Mouse (Mus musculus): ENCODE data around the gene Unc13c. TPM values are rescaled to one million over a fixed set of nuclear protein-coding genes. Genes with fewer than 3 reads are reported as not detected.

Gene Unc13c
- polyA plus RNA-seq, 1 experiment = not detected

DNA sequence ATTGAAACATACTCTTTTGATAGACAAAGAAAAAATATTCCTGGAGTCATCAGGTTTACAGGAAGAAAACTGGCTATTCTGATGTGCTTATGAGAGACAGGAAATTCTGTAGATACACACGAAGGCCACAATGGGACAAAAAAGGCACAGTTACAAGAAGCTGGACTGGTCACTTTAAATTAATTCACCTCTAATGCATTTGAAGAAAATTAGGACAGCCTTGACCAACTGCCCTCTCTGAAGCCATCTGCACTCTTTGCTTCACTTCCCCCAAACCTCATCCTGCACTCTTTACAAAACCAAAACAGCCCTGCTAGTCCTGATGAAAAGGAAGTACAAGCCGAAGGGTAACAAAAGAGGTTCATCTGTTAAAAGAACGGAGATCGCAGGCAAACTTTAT lies 194.2 kb downstream of the Unc13c start:
- Histone ChIP-seq H3K4me3 (ENCODE audit: extremely low read depth, insufficient read depth, insufficient read length) (no peak overlapping the region), H3K27me3 (ENCODE audit: control insufficient read depth, insufficient read depth, low read length) (no peaks in the 10 kb centered on the region), H3K4me1 (ENCODE audit: control insufficient read depth, insufficient read depth, insufficient read length) (no peaks in the 10 kb centered on the region), H3K36me3 (ENCODE audit: control insufficient read depth, insufficient read depth, low read length) (no peaks in the 10 kb centered on the region), H3K27ac (ENCODE audit: insufficient read depth, low read length) (no peak overlapping the region)
- TF ChIP-seq POLR2A (IDR thresholded peaks at IDR 0.05; ENCODE audit: low read depth, low read length) = no peak
- no peak for TF ChIP-seq CTCF (IDR thresholded peaks at IDR 0.05; ENCODE audit: extremely low read depth, insufficient read depth, insufficient read length, insufficient replicate concordance)
- no peak for DNase-seq (ENCODE audit: low read depth in 1 of 2, low spot score in 2 of 2)
- WGBS = 56% methylated on average over 4 of the region's 4 CpGs

DNA sequence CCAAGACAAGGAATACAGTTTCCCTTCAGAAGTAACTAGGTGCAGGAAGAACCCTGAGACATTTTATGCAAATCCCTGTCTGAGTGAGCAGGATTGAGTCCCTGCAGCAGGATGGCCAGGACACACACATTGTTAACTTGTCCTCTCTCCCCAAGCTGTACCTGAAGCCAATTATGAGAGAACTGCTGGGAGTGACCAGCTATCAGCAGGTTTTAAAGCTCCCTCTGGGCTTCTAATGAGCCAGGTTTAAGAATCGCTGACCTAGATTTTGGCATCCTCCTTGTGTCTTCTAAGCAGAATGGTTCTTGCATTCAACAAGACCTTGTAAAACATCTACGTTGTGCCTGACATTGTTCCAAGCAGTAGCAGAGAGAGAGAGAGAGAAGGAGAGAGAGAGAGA lies 213.6 kb downstream of the Unc13c start:
- 83% methylated on average over 2 of the region's 2 CpGs for WGBS
- Histone ChIP-seq H3K27ac (ENCODE audit: insufficient read depth, low read length) (no peak overlapping the region), H3K36me3 (ENCODE audit: control insufficient read depth, insufficient read depth, low read length) (no peaks in the 10 kb centered on the region), H3K4me3 (ENCODE audit: extremely low read depth, insufficient read depth, insufficient read length) (no peak overlapping the region), H3K27me3 (ENCODE audit: control insufficient read depth, insufficient read depth, low read length) (no peaks in the 10 kb centered on the region), H3K4me1 (ENCODE audit: control insufficient read depth, insufficient read depth, insufficient read length) (no peaks in the 10 kb centered on the region)
- no peak for DNase-seq (ENCODE audit: low read depth in 1 of 2, low spot score in 2 of 2)
- TF ChIP-seq CTCF (IDR thresholded peaks at IDR 0.05; ENCODE audit: extremely low read depth, insufficient read depth, insufficient read length, insufficient replicate concordance) (no peak), POLR2A (IDR thresholded peaks at IDR 0.05; ENCODE audit: low read depth, low read length) (no peak)

DNA sequence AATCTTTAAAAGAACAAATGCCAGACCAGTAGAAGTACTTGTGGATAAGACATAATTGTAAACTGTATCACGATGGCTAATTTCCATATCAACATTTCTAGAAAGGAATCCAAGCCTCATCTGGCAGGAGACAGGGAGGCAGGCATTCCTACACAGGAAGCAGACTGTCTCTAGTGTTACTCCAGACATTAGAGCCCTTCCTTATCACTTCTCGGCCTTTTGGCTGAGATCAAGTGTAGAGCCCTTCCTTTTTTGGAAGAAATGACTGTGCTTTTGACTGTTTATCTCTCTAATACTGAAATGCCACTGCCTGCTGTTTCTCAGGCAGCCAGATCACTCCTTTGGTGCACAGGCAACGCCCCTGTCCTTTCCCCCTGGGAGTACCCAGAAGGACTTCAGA lies 215.3 kb downstream of the Unc13c start:
- no peak for DNase-seq (ENCODE audit: low read depth in 1 of 2, low spot score in 2 of 2)
- Histone ChIP-seq H3K4me1 (ENCODE audit: control insufficient read depth, insufficient read depth, insufficient read length) (no peaks in the 10 kb centered on the region), H3K27ac (ENCODE audit: insufficient read depth, low read length) (no peak overlapping the region), H3K27me3 (ENCODE audit: control insufficient read depth, insufficient read depth, low read length) (no peaks in the 10 kb centered on the region), H3K36me3 (ENCODE audit: control insufficient read depth, insufficient read depth, low read length) (no peaks in the 10 kb centered on the region), H3K4me3 (ENCODE audit: extremely low read depth, insufficient read depth, insufficient read length) (no peak overlapping the region)
- TF ChIP-seq CTCF (IDR thresholded peaks at IDR 0.05; ENCODE audit: extremely low read depth, insufficient read depth, insufficient read length, insufficient replicate concordance) (no peak), POLR2A (IDR thresholded peaks at IDR 0.05; ENCODE audit: low read depth, low read length) (no peak)
- WGBS = 31% methylated on average over 3 of the region's 3 CpGs

DNA sequence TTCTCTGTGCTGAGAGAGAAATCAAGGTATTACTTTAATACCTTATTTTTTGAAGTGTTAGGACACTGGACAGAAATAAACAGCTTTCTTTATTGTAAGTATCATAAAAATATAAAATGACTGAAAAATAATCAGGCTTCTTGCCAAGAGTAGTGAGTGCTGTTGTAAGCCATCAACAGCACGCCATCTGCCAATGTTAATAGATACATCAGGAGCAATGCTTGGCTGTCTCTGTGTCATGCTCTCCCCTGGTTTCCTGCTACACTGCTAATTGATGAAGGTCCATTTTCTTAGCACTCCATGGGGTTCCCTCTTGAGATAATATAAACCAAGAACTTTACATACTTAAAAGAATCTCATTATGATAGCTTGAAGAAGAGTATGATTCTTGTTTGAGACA lies 217.4 kb downstream of the Unc13c start:
- Histone ChIP-seq H3K27ac (ENCODE audit: insufficient read depth, low read length) (no peak overlapping the region), H3K4me1 (ENCODE audit: control insufficient read depth, insufficient read depth, insufficient read length) (no peaks in the 10 kb centered on the region), H3K36me3 (ENCODE audit: control insufficient read depth, insufficient read depth, low read length) (no peaks in the 10 kb centered on the region), H3K27me3 (ENCODE audit: control insufficient read depth, insufficient read depth, low read length) (no peaks in the 10 kb centered on the region), H3K4me3 (ENCODE audit: extremely low read depth, insufficient read depth, insufficient read length) (no peak overlapping the region)
- no peak for TF ChIP-seq POLR2A (IDR thresholded peaks at IDR 0.05; ENCODE audit: low read depth, low read length)
- TF ChIP-seq CTCF (IDR thresholded peaks at IDR 0.05; ENCODE audit: extremely low read depth, insufficient read depth, insufficient read length, insufficient replicate concordance) = no peak
- WGBS = 89% methylated on average over 1 of the region's 1 CpGs
- DNase-seq (ENCODE audit: low read depth in 1 of 2, low spot score in 2 of 2) = no peak

DNA sequence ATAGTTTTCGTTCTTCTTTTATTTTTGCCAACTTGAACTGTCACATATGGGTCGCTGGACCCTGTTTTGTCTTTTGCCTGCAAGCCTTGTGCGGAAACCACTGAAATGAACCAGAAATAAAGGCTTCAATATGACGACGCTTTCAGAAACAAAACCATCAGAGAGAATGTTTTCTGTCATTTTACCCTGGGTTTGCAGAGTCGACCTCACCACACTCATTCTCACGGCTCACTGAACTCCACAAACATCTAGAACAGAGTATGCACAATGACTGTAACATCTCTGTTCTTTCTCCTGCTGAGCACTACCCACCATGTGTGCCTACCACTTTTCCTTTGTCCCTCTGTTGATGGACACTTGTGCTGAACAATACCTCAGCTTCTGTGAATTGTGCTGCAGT lies 234.3 kb downstream of the Unc13c start:
- Histone ChIP-seq H3K4me3 (ENCODE audit: extremely low read depth, insufficient read depth, insufficient read length) (no peak overlapping the region), H3K4me1 (ENCODE audit: control insufficient read depth, insufficient read depth, insufficient read length) (no peaks in the 10 kb centered on the region), H3K27ac (ENCODE audit: insufficient read depth, low read length) (no peak overlapping the region), H3K36me3 (ENCODE audit: control insufficient read depth, insufficient read depth, low read length) (no peaks in the 10 kb centered on the region), H3K27me3 (ENCODE audit: control insufficient read depth, insufficient read depth, low read length) (no peaks in the 10 kb centered on the region)
- no peak for DNase-seq (ENCODE audit: low read depth in 1 of 2, low spot score in 2 of 2)
- 83% methylated on average over 7 of the region's 7 CpGs for WGBS
- TF ChIP-seq CTCF (IDR thresholded peaks at IDR 0.05; ENCODE audit: extremely low read depth, insufficient read depth, insufficient read length, insufficient replicate concordance) (no peak), POLR2A (IDR thresholded peaks at IDR 0.05; ENCODE audit: low read depth, low read length) (no peak)

DNA sequence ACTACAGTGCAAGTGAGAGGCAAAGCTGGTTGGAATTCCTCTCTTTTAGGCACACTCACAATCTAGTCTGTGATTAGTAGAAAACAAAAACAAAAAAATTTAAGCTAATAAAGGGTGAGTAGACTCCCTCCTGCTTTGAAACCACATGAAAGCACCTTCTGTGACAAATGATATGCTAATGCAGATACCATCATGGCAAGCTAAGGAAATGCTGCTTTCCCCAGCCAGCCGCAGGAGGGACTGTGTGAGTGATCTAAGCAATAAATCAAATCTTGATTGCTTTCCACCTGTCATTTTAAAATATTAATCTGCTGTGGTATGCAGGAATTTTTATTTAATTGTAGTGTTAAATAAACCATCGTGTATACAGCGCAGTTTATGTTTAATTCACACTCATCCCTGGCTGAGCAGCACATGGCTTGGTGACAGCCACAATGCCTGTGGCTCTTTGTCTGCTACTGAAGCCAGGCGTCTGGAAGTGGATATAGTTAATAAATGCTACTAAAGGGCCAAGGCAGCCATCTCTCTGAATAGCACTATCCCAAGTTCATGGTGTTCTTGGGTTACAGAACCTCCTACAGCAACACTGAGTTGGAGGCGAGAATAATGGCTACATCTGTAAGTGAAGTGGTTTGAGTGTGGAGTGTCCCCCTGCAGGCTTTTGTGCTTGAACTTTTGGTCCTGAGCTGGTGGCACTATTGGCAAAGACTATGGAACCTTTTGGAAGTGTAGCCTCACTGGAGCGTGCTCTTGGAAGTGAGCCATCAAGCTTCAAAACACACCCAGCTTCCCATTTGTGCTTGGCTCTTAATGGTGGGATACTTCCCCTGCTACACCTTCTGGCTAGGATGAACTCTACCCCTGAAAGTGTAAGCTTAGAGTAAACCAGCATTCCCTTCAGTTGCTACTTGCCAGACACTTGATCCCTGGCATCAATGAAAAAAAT lies 242.8 kb downstream of the Unc13c start:
- no peaks in the 10 kb centered on the region for H3K27me3 ChIP-seq (ENCODE audit: control insufficient read depth, insufficient read depth, low read length)
- H3K27ac ChIP-seq (ENCODE audit: insufficient read depth, low read length) = no peak overlapping the region
- H3K36me3 ChIP-seq (ENCODE audit: control insufficient read depth, insufficient read depth, low read length) = no peaks in the 10 kb centered on the region
- TF ChIP-seq POLR2A (IDR thresholded peaks at IDR 0.05; ENCODE audit: low read depth, low read length) = no peak
- TF ChIP-seq CTCF (IDR thresholded peaks at IDR 0.05; ENCODE audit: extremely low read depth, insufficient read depth, insufficient read length, insufficient replicate concordance) = no peak
- WGBS = 60% methylated on average over 6 of the region's 6 CpGs
- no peak for DNase-seq (ENCODE audit: low read depth in 1 of 2, low spot score in 2 of 2)
- H3K4me1 ChIP-seq (ENCODE audit: control insufficient read depth, insufficient read depth, insufficient read length) = no peaks in the 10 kb centered on the region
- H3K4me3 ChIP-seq (ENCODE audit: extremely low read depth, insufficient read depth, insufficient read length) = no peak overlapping the region

DNA sequence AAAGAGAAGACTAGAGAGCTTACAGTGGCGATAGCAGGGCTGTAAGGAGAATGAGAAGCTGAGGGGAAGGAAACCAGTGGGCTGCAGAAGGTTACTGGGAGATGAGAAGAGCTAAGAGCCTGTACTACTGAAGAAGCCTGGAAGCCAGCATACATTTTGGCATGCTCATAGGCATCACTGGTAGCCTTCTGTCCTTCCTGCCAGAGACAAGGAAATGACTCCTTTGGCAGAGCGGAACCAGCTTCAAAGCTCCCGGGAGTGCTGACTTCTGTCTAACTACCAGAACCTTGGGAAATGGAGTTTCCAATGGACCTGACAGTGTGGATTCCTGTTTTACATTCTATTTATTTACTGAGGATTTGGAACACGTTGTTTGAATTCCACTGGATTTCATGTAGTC lies 244.0 kb downstream of the Unc13c start:
- H3K27me3 ChIP-seq (ENCODE audit: control insufficient read depth, insufficient read depth, low read length) = no peaks in the 10 kb centered on the region
- DNase-seq (ENCODE audit: low read depth in 1 of 2, low spot score in 2 of 2) = no peak
- 70% methylated on average over 4 of the region's 4 CpGs for WGBS
- TF ChIP-seq CTCF (IDR thresholded peaks at IDR 0.05; ENCODE audit: extremely low read depth, insufficient read depth, insufficient read length, insufficient replicate concordance) (no peak), POLR2A (IDR thresholded peaks at IDR 0.05; ENCODE audit: low read depth, low read length) (no peak)
- H3K27ac ChIP-seq (ENCODE audit: insufficient read depth, low read length) = no peak overlapping the region
- no peaks in the 10 kb centered on the region for H3K36me3 ChIP-seq (ENCODE audit: control insufficient read depth, insufficient read depth, low read length)
- no peaks in the 10 kb centered on the region for H3K4me1 ChIP-seq (ENCODE audit: control insufficient read depth, insufficient read depth, insufficient read length)
- no peak overlapping the region for H3K4me3 ChIP-seq (ENCODE audit: extremely low read depth, insufficient read depth, insufficient read length)

All from spleen, adult 2 months (tissue).